Mouse (Mus musculus): ENCODE data around the gene Ifitm7.
"Not testable (repeated sequence)": the region's sequence is repeated elsewhere in the genome, so short reads cannot be mapped to it uniquely, and the experiment has no call there.

The Ifitm7 gene

GRCm38 (mm10) chr16:13976358-13976896 lies 10.3 kb downstream of the Ifitm7 start:
- DNase-seq = not testable (repeated sequence)

DNA sequence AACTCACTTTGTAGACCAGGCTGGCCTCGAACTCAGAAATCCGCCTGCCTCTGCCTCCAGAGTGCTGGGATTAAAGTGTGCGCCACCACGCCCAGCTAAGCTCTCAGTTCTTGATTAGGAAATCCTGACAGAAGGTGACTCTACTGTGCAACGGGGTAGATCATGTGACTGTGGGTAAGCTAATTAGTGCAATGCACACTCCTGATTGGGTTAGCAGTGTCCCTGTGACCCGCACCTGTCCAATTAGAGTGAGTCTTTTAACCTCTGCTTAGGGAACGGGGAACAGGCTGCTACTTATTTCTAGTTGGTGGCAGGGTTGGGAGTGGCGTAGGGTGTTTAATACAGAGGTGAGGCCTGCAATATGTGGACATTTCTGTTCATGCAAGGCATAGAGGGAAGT lies 14.6 kb downstream of the Ifitm7 start:
- DNase-seq = no peak

DNA sequence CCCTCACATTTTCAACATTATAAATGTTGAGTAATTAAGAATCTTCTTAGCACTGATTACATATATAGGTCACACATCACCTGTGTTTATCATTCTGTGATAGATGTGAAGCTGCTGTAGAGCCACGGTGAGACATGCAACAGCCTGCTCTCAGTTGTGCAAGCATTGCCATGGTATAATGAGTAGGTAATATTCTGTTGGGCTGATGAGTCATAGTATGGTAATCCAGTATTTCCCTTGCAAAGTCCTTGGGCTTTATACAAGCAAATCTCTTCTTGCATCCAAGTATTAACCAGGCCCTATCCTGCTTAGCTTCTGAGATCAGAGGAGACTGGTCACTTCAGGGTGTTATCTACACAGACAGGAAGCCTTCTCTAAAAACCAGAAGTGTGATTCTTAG lies 17.6 kb downstream of the Ifitm7 start:
- no peak for DNase-seq

GRCm38 (mm10) chr16:13962053-13962452 lies 24.6 kb downstream of the Ifitm7 start:
- no peak for DNase-seq

DNA sequence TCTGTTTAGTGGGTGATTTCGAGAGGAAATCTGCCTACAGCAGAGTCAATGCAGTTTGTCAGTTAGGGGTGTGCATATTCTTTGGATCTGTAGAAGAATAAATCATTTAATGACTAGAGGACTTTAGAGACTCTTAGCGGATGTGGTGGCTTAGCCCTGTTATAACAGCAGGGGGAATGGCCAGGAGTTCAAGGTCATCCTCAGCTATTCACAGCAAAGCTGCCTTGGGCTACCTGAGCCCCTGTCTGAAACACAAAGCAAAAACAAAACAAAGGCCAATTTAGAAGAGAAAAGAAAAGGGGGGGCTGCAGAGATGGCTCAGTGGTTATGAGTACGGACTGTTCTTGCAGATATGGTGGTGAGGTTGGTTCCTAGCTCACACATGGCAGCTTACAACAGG lies 35.4 kb downstream of the Ifitm7 start:
- no peak for DNase-seq

DNA sequence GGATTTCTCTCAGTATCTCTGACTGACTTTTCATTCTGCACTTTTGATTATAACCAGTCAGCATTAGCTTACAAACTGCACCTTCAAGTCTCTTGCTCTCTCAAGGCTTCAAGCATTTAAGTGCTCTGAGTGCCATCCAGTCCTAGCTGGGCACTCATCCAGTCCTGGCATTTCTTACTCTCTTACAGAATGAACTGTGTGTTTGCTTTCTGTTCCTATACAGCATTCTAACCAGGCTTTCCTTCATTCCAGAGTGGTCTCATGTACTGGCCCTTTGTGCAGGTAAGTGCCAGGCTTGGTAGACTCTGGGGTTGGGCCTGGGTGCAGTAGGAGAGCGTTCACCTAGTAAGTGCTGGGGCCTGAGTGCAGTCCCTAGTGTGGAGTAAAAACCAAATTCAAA lies 40.4 kb downstream of the Ifitm7 start:
- no peak for DNase-seq

GRCm38 (mm10) chr16:13945153-13945552 lies 41.5 kb downstream of the Ifitm7 start:
- no peak for DNase-seq

DNA sequence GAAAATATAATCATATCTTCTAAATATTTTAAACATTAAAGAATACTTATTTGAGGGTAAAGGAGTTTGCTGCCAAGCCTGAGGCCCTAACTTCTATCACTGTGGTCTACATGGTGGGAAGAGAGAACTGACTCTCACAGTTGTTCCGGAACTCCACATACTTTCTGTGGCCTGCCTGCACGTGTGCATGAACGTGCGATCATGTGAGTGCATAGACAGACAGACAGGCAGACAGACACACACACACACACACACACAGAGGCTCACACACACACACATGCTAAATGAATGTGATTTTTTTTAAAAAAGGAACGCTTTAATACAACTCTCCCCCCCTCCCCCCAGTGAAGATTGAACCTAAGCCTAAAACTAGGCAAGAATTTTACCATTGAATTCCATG lies 41.9 kb downstream of the Ifitm7 start:
- no peak for DNase-seq

DNA sequence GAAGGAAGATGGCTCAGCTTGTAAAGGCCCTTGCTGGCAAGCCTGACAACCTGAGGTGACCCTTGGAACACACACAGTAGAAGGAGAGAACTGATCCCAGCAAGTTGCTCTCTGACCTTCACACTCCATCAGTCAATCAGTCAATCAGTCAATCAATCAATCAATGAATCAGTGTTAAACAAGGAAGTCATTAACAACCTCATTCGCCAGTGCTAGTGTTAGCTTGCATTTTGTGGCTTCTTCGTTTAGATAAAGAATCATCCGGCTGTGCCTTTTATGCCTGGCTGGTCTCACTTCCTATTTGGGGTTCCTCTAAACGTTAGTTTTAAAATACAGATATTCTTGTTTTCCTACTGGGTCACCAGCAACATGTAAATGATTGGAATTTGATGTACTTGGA lies 42.5 kb downstream of the Ifitm7 start:
- no peak for DNase-seq

- no peak for DNase-seq
Measured at GRCm38 (mm10) chr16:13940847-13941395, 45.8 kb downstream of the Ifitm7 start.

GRCm38 (mm10) chr16:13940139-13940846 lies 46.4 kb downstream of the Ifitm7 start:
- no peak for DNase-seq
